Mouse (Mus musculus) embryo, embryonic 10 days (tissue): Measurements from ENCODE around the gene Foxo4.

Experiments used
- DNase-seq: peaks from one replicate; pipeline ENCODE4 v3.0.0-alpha.2; 2015; ENCODE audit warnings: low spot score

The Foxo4 gene

DNA sequence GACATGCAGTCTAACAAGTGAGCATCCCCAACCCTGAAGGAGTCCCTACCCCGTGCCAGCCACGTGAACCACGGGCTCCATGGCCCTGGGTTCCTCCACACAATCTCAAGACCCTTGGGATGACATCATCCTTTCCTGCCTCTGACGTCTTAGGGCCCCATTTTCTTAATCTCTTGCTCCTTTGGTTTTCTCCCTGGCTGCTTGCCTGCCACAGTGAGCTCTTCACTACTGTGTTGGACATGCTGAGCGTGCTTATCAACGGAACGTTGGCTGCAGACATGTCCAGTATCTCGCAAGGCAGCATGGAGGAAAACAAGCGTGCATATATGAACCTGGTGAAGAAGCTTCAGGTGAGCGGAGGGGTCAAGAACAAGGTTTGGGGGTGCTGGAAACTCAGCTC is 35.8 kb downstream of the Foxo4 start:
- DNase-seq = no peak

DNA sequence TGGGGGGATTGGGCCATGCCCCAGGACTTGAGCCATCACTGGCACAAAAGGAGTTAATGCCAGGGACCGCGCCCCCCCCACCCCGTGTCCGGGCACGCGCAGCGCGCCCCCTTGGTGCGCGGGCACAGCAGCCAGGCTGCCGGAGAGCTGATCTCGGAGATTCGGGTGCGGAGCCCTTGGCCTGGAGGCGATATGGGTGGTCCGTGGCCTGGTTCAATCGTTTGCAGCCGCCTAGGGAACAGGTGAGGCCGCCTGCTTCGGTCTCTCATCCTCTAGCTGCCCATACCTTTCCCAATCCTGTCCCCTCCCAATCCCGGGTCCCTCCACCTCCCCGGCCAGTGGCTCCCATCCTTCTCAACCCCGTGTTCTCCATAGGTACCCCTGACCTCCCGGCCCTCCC is 44.7 kb downstream of the Foxo4 start, which contains the start of gene Nlgn3:
Nlgn3 (plus strand) TSS at position 114 of the 400 bp plus-strand sequence.
- DNase-seq = peak; percentile 38

DNA sequence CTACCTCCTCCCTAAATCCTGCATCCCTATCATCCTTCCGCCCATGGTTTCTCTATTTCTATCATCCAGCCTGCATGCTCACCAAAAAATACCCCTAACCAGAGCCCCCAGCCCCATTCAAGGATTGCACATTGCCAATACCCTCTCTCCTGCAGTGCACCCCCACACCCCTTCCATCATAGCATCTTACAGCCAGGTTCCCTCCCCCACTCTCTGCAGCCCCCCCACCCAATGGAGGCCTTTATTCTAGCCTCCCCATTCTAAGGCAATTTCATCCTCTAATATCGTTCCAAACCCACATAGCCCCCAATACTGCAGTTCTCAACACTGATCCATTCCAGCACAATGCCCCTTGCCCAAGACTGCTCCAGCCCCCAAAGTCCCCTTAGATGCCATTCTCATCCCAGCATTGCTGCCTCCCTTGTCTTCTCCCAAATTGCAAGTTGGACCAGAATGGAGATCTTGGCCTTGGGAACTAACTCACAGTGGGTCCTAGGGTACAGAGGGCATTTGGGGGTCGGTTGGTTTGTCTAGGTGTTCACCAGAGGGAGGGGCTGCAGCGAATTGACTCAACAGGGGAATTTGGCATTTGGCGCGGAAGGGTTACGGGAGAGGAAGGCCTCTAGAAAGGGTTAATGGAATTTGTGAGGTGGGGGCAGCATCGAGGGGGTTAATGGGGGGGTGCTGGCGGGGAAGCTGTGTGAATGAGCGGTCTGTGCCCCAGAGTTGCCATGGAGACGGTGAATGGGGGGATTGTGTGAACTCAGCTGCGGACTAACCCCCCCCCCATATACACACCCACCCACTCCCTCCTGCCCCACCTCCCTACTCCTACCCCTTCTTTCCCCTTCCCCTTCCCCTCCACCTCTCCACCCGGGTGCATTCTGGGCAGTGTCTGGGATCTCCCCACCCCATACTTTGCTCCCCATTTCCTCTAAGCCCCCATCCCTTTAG is 45.4 kb downstream of the Foxo4 start:
- DNase-seq = peak; percentile 46

DNA sequence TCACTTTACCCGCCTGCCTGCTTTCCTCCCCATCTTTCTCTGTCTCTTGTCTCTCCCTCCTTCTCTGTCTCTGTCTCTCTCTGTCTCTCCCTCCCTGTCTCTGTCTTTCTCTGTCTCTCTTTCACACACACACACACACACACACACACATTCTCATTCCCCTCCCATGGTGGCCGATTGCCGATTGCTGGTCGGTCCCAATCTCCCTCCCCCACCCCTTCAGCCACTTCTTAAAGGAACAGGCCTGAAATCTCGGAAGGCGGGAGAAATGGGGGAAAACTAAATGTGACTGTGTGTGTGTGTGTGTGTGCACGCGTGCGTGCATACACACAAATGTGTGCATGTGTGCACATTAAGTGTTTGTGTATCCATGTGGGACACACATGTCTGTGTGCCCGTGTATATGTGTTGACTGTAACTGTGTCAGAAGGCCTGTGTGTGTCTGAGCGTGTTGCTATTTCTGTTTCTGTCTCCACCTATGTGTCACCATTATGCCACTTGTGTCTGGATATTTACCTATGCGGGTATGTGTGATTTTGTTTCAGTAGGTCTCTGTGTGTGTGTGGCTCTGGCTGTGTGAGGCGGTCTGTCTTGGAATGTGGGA is 46.2 kb downstream of the Foxo4 start:
- peak; percentile 47 for DNase-seq

DNA sequence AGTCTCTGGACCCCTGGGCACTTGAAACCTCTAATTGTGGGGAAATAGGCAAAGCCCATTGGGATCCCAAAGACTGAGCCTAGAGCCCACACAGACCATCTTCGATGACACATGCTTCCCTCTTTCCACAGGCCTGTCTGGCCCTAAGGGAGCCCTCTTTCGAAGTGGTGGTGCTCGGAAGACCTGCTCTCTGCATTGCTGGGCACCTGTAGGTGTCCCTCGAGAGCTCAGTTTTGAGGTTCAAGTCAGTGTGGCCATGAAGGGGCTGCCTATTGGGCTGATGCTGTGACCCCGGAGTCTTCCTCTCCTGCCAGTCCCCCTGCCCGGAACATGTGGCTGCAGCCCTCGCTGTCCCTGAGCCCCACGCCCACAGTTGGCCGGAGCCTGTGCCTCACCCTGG is 47.3 kb downstream of the Foxo4 start:
- no peak for DNase-seq

DNA sequence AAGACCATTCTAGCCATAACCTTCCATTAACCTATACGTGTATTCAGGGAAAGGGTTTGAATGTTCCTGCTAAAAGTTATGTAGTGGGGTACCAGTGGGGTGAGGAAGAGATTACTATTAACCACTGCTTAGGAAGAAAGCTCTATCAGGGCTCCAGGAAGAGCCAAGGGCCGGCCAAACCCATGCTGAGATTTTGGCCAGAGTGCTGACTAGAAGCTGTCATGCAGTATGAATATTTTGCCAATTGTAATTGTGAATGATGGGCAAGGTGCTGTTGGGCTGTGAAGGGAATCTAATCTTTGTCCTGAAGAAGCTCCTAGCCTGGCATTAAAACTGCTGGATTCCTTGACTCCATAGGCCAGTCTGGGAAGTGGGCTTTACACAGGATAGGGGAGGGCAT is 50.3 kb downstream of the Foxo4 start:
- DNase-seq = no peak

DNA sequence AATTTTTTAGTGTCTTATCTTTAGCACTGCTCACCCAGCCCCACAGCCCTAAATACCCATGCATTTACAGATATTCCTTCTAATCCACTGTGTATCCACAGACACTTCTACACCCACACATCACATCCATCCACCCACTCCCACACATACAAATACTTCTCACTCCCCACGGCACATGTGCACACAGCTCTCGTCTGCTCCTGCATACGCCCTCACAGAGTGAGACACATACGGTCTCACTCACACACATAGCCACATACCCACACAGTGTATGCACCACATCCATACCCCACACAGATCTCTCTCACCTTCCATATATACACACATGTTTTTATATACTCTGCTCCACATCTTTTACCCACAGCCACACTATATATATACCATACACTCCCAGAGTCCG is 55.0 kb downstream of the Foxo4 start:
- no peak for DNase-seq
